In genomic region chr6:86638434-86638833, GRCm38 (mm10) we compare ENCODE assay signal across 7 mouse cellular contexts. TPM values are rescaled to one million over a fixed set of nuclear protein-coding genes. Genes with fewer than 3 reads are reported as not detected.
DNase-seq lines count a peak whose midpoint lies in the region; ATAC-seq lines count a peak whose summit lies in the region.

No protein-coding gene starts in this region.

- WGBS in hindbrain, embryonic 15.5 days = 18% methylated on average over 2 of the region's 2 CpGs
- 17% methylated on average over 2 of the region's 2 CpGs for WGBS in hindbrain, embryonic 12.5 days
- 15% methylated on average over 2 of the region's 2 CpGs for WGBS in embryonic facial prominence, embryonic 15.5 days

- no peaks in the 10 kb centered on the region for H3K27me3 ChIP-seq in hindbrain, embryonic 15.5 days
- no peaks in the 10 kb centered on the region for H3K27me3 ChIP-seq in hindbrain, embryonic 12.5 days
- H3K27me3 ChIP-seq in embryonic facial prominence, embryonic 15.5 days = no peaks in the 10 kb centered on the region

- no peaks in the 10 kb centered on the region for H3K9me3 ChIP-seq in hindbrain, embryonic 15.5 days
- no peaks in the 10 kb centered on the region for H3K9me3 ChIP-seq in hindbrain, embryonic 12.5 days (replicated peaks)
- no peaks in the 10 kb centered on the region for H3K9me3 ChIP-seq in embryonic facial prominence, embryonic 15.5 days (replicated peaks)

- peak; percentile 38; the same call in 1 of the 2 replicates for ATAC-seq in hindbrain, embryonic 15.5 days (ENCODE audit: low FRiP score, low read depth)
- ATAC-seq in hindbrain, embryonic 12.5 days (ENCODE audit: low FRiP score) = no peak
- ATAC-seq in embryonic facial prominence, embryonic 15.5 days (ENCODE audit: insufficient number of reproducible peaks, low FRiP score, low TSS enrichment, low read depth) = no peak

- H3K36me3 ChIP-seq in hindbrain, embryonic 15.5 days = no peaks in the 10 kb centered on the region
- H3K36me3 ChIP-seq in hindbrain, embryonic 12.5 days = no peaks in the 10 kb centered on the region
- no peaks in the 10 kb centered on the region for H3K36me3 ChIP-seq in embryonic facial prominence, embryonic 15.5 days

- H3K4me2 ChIP-seq in hindbrain, embryonic 15.5 days = no peak overlapping the region
- H3K4me2 ChIP-seq in hindbrain, embryonic 12.5 days (replicated peaks) = no peak overlapping the region
- no peak overlapping the region for H3K4me2 ChIP-seq in embryonic facial prominence, embryonic 15.5 days (replicated peaks)

- H3K27ac ChIP-seq in hindbrain, embryonic 15.5 days (replicated peaks) = no peak overlapping the region
- H3K27ac ChIP-seq in hindbrain, embryonic 12.5 days = no peak overlapping the region
- H3K27ac ChIP-seq in embryonic facial prominence, embryonic 15.5 days (replicated peaks) = peak overlapping the region; percentile 65

- no peak overlapping the region for H3K9ac ChIP-seq in hindbrain, embryonic 15.5 days
- H3K9ac ChIP-seq in hindbrain, embryonic 12.5 days = no peak overlapping the region
- H3K9ac ChIP-seq in embryonic facial prominence, embryonic 15.5 days = no peak overlapping the region

- DNase-seq in retina, postnatal 1 day = peak; percentile 22
- no peak for DNase-seq in retina, embryonic 14.5 days (ENCODE audit: low spot score)
- DNase-seq in thymus, postnatal 0 days (ENCODE audit: low spot score) = no peak
- DNase-seq in cerebellum, adult 8-10 months = no peak

- H3K4me3 ChIP-seq in hindbrain, embryonic 15.5 days = no peak overlapping the region
- H3K4me3 ChIP-seq in hindbrain, embryonic 12.5 days = no peak overlapping the region
- no peak overlapping the region for H3K4me3 ChIP-seq in embryonic facial prominence, embryonic 15.5 days (replicated peaks)

- no peaks in the 10 kb centered on the region for H3K4me1 ChIP-seq in hindbrain, embryonic 15.5 days (replicated peaks)
- H3K4me1 ChIP-seq in hindbrain, embryonic 12.5 days = no peaks in the 10 kb centered on the region
- H3K4me1 ChIP-seq in embryonic facial prominence, embryonic 15.5 days = peaks cover 4% of the 10 kb centered on the region; the same call in 1 of the 2 replicates

RNA-seq across cellular contexts. Expression of gene Asprv1, which starts 10.5 kb away (rescaled TPM):
- 0.76 and 1.00 TPM in 2 replicates for polyA plus RNA-seq in hindbrain, embryonic 15.5 days (2015; fragmentation: Nextera tagmentation; extraction: Ambion mirVana)
- 0.39 and 0.67 TPM in 2 replicates for polyA plus RNA-seq in hindbrain, embryonic 12.5 days (2016; fragmentation: Nextera tagmentation; extraction: Ambion mirVana)
- 318 and 378 TPM in 2 replicates for polyA plus RNA-seq in embryonic facial prominence, embryonic 15.5 days (2015; fragmentation: Nextera tagmentation; extraction: Ambion mirVana)
- polyA plus RNA-seq in thymus, postnatal 0 days (2015; fragmentation: Nextera tagmentation; extraction: Ambion mirVana) = 6.9 and 9.5 TPM in 2 replicates

RNA-seq across cellular contexts. Expression of gene Mxd1, which starts 30.5 kb away (rescaled TPM):
- 18.5 and 18.7 TPM in 2 replicates for polyA plus RNA-seq in hindbrain, embryonic 15.5 days (2015; fragmentation: Nextera tagmentation; extraction: Ambion mirVana)
- polyA plus RNA-seq in hindbrain, embryonic 12.5 days (2016; fragmentation: Nextera tagmentation; extraction: Ambion mirVana) = 30.1 and 30.4 TPM in 2 replicates
- 16.4 TPM in 2 replicates for polyA plus RNA-seq in embryonic facial prominence, embryonic 15.5 days (2015; fragmentation: Nextera tagmentation; extraction: Ambion mirVana)
- polyA plus RNA-seq in thymus, postnatal 0 days (2015; fragmentation: Nextera tagmentation; extraction: Ambion mirVana) = 10.0 and 11.2 TPM in 2 replicates

RNA-seq across cellular contexts. Expression of gene Snrnp27, which starts 45.9 kb away (rescaled TPM):
- 84.6 and 94.0 TPM in 2 replicates for polyA plus RNA-seq in hindbrain, embryonic 15.5 days (2015; fragmentation: Nextera tagmentation; extraction: Ambion mirVana)
- 115 and 125 TPM in 2 replicates for polyA plus RNA-seq in hindbrain, embryonic 12.5 days (2016; fragmentation: Nextera tagmentation; extraction: Ambion mirVana)
- 103 and 114 TPM in 2 replicates for polyA plus RNA-seq in embryonic facial prominence, embryonic 15.5 days (2015; fragmentation: Nextera tagmentation; extraction: Ambion mirVana)
- 149 and 164 TPM in 2 replicates for polyA plus RNA-seq in thymus, postnatal 0 days (2015; fragmentation: Nextera tagmentation; extraction: Ambion mirVana)

Comparison
In these comparisons a context has a peak if more than half of its experiments do, and no peak if none do; other contexts are left out.
1. RNA of gene Asprv1, which starts 10.5 kb away (polyA plus RNA-seq): 318 to 378 TPM in embryonic facial prominence, embryonic 15.5 days; 6.9 to 9.5 TPM in thymus, postnatal 0 days, 0.76 to 1.00 TPM in hindbrain, embryonic 15.5 days and 0.39 to 0.67 TPM in hindbrain, embryonic 12.5 days; every median in the first group is over 10 times any median in the second.